Mouse (Mus musculus): Measurements from ENCODE around the gene Nelfe. TPM values are rescaled to one million over a fixed set of nuclear protein-coding genes. Genes with fewer than 3 reads are reported as not detected.
A peak's percentile ranks its signal among the peaks of the same experiment; 100 is the strongest.
"Not testable (repeated sequence)": the region's sequence is repeated elsewhere in the genome, so short reads cannot be mapped to it uniquely, and the experiment has no call there.

Nelfe gene
- polyA plus RNA-seq (2014; fragmentation: Nextera tagmentation; extraction: Ambion mirVana): 128 and 130 TPM in 2 replicates

DNA sequence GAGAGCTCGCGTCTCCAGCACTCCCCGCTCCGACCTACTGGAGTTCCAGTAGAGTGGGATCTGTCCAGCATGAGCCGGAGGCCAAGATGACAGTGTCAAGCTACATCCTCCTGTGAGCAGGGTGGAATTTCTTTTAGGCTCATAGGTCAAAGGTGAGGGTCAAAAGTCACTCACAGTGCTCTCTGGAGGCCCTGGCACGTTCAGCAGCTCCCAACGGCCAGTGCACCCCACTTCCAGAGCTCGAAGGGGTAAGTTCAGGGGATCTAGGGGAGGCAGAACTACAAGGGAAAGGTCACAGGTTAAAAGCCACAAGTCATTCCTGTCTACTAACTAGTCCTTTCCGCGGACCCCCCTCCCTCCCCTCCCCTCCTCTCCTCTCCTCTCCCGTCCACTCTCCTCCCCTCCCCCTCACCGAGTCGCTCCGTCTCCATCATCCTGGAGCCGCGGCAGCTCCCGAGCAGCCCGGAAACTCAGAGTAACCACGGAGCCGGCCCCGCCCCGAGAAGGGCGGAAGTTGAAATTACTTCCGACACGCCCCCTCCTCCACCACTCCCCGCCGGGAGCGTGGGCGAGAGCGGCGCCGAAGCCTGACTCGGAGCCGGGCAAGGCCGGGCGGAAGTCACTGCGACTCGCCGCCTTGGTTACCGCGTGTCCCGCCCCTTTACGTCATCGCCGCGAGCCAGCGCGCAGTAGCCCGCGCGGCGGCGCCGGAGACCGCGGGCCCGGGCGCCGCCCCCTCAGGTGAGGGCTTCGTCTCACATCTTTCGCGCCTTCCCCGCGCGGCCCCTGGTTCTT is at the start of gene Nelfe, which contains the start of gene Skiv2l:
TSS of gene Nelfe (plus strand) at position 670 of the 795 bp plus-strand sequence.
TSS of gene Skiv2l (minus strand) at position 489 of the 795 bp plus-strand sequence.
- under 1% methylated on average over 64 of the region's 65 CpGs for WGBS
- no peak within 1 kb of the TSS for H3K27ac ChIP-seq (replicated peaks; ENCODE audit: low read depth, low read length)
- H3K4me1 ChIP-seq (ENCODE audit: control insufficient read depth, insufficient read depth, low read length): peaks cover 5% of the 10 kb centered on the region
- DNase-seq (ENCODE audit: low spot score) (peak; percentile 99), ATAC-seq (replicated peaks; ENCODE audit: insufficient number of reproducible peaks, low FRiP score, low TSS enrichment, low read depth) (peak; percentile 93)
- no peaks in the 10 kb centered on the region for H3K9me3 ChIP-seq (replicated peaks; ENCODE audit: control insufficient read depth, low read length)
- H3K36me3 ChIP-seq (replicated peaks; ENCODE audit: control insufficient read depth, insufficient read depth, low read depth, low read length): peaks cover 2% of the 10 kb centered on the region
- peak within 1 kb of the TSS; percentile 84 for H3K4me2 ChIP-seq (ENCODE audit: low read depth, low read length)
- H3K4me3 ChIP-seq (ENCODE audit: low read depth, low read length): peak within 1 kb of the TSS; percentile 87
- no peaks in the 10 kb centered on the region for H3K27me3 ChIP-seq (ENCODE audit: control insufficient read depth, insufficient read depth, low read length)
- H3K9ac ChIP-seq (replicated peaks; ENCODE audit: low read length): peak within 1 kb of the TSS; percentile 90

DNA sequence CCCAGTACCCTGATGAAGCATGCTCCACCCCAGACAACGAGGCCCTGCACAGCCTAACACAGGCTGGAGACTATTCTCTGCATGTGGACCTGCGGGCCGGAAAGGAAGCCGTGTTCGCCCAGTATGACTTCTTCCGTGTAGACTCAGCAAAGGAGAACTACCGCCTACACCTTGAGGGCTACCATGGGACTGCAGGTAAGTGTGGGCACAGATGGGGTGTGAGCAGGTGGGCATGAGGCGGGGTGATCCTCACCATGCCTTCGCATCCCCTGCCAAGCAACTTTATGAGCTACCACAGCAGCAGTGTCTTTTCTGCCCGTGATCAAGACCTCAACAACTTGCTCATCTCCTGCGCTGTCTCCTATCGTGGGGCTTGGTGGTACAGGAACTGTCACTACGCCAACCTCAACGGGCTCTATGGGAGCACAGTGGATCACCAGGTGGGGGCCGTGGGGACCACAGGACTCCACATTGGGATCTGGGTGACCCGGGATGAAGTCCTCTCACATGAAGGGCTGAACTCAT is 49.3 kb upstream of the Nelfe start:
- ATAC-seq (replicated peaks; ENCODE audit: insufficient number of reproducible peaks, low FRiP score, low TSS enrichment, low read depth): not testable (repeated sequence)
- WGBS: 95% methylated on average over 16 of the region's 16 CpGs

GRCm38 (mm10) chr17:34802756-34803155 is 47.4 kb upstream of the Nelfe start:
- not testable (repeated sequence) for DNase-seq (ENCODE audit: low spot score); H3K4me2 ChIP-seq (ENCODE audit: low read depth, low read length); H3K27ac ChIP-seq (replicated peaks; ENCODE audit: low read depth, low read length); H3K9me3 ChIP-seq (replicated peaks; ENCODE audit: control insufficient read depth, low read length); H3K4me3 ChIP-seq (ENCODE audit: low read depth, low read length); H3K27me3 ChIP-seq (ENCODE audit: control insufficient read depth, insufficient read depth, low read length); H3K36me3 ChIP-seq (replicated peaks; ENCODE audit: control insufficient read depth, insufficient read depth, low read depth, low read length); H3K4me1 ChIP-seq (ENCODE audit: control insufficient read depth, insufficient read depth, low read length); H3K9ac ChIP-seq (replicated peaks; ENCODE audit: low read length); ATAC-seq (replicated peaks; ENCODE audit: insufficient number of reproducible peaks, low FRiP score, low TSS enrichment, low read depth)
- 94% methylated on average over 9 of the region's 9 CpGs for WGBS

More for the DNA sequence above, 49.3 kb upstream of the Nelfe start:
- not testable (repeated sequence) for H3K9ac ChIP-seq (replicated peaks; ENCODE audit: low read length); H3K27me3 ChIP-seq (ENCODE audit: control insufficient read depth, insufficient read depth, low read length); DNase-seq (ENCODE audit: low spot score); H3K9me3 ChIP-seq (replicated peaks; ENCODE audit: control insufficient read depth, low read length); H3K4me1 ChIP-seq (ENCODE audit: control insufficient read depth, insufficient read depth, low read length); H3K36me3 ChIP-seq (replicated peaks; ENCODE audit: control insufficient read depth, insufficient read depth, low read depth, low read length); H3K4me2 ChIP-seq (ENCODE audit: low read depth, low read length); H3K4me3 ChIP-seq (ENCODE audit: low read depth, low read length); H3K27ac ChIP-seq (replicated peaks; ENCODE audit: low read depth, low read length)

GRCm38 (mm10) chr17:34803367-34803766 is 46.8 kb upstream of the Nelfe start:
- DNase-seq (ENCODE audit: low spot score); H3K9me3 ChIP-seq (replicated peaks; ENCODE audit: control insufficient read depth, low read length): not testable (repeated sequence)
- WGBS: 82% methylated on average over 6 of the region's 6 CpGs

GRCm38 (mm10) chr17:34804301-34804700 is 45.9 kb upstream of the Nelfe start, which contains the start of gene Cyp21a1:
Gene Cyp21a1 (minus strand): TSS chr17:34804561.
- H3K9me3 ChIP-seq (replicated peaks; ENCODE audit: control insufficient read depth, low read length); DNase-seq (ENCODE audit: low spot score); H3K4me3 ChIP-seq (ENCODE audit: low read depth, low read length); H3K9ac ChIP-seq (replicated peaks; ENCODE audit: low read length); H3K36me3 ChIP-seq (replicated peaks; ENCODE audit: control insufficient read depth, insufficient read depth, low read depth, low read length); H3K4me2 ChIP-seq (ENCODE audit: low read depth, low read length); H3K27me3 ChIP-seq (ENCODE audit: control insufficient read depth, insufficient read depth, low read length); H3K27ac ChIP-seq (replicated peaks; ENCODE audit: low read depth, low read length); H3K4me1 ChIP-seq (ENCODE audit: control insufficient read depth, insufficient read depth, low read length); ATAC-seq (replicated peaks; ENCODE audit: insufficient number of reproducible peaks, low FRiP score, low TSS enrichment, low read depth): not testable (repeated sequence)
- WGBS: 80% methylated on average over 2 of the region's 6 CpGs

More at GRCm38 (mm10) chr17:34803367-34803766, 46.8 kb upstream of the Nelfe start:
- H3K4me1 ChIP-seq (ENCODE audit: control insufficient read depth, insufficient read depth, low read length); H3K9ac ChIP-seq (replicated peaks; ENCODE audit: low read length); H3K27ac ChIP-seq (replicated peaks; ENCODE audit: low read depth, low read length); H3K27me3 ChIP-seq (ENCODE audit: control insufficient read depth, insufficient read depth, low read length); H3K4me2 ChIP-seq (ENCODE audit: low read depth, low read length); H3K4me3 ChIP-seq (ENCODE audit: low read depth, low read length); ATAC-seq (replicated peaks; ENCODE audit: insufficient number of reproducible peaks, low FRiP score, low TSS enrichment, low read depth); H3K36me3 ChIP-seq (replicated peaks; ENCODE audit: control insufficient read depth, insufficient read depth, low read depth, low read length): not testable (repeated sequence)

DNA sequence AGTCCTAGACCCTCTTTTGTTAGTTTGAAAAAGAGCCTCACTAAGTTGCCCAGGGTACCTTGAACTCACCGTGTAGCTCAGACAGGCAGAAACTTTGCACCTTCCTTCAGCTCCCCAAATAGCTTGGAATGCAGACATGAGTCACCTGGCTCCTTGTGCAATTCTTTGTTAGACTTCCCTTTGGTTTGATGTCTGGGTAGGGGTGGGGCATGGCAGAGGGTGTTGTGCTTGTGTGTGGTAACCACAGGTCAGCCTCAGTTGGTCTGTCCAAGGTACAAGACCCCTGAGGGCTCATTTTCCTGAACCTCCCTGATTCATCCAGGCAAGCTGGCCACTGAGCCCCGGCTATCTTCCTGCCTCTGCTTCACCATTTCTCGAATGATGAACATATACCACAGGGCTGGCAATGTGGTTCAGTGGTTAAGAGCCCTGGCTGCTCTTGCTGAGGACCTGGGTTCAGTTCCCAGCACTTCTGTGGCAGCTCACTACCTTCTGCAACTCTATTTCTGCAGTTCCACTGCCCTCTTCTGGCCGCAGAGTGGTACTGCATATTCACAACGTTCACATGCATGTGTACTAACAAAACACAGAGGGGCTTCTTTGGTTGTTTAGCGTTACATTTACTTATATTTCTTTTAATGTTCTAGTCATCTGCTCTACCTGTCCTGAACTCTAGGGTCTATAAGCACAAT is 45.2 kb upstream of the Nelfe start:
- H3K4me2 ChIP-seq (ENCODE audit: low read depth, low read length): no peak overlapping the region
- H3K4me1 ChIP-seq (ENCODE audit: control insufficient read depth, insufficient read depth, low read length): no peaks in the 10 kb centered on the region
- H3K4me3 ChIP-seq (ENCODE audit: low read depth, low read length): no peak overlapping the region
- no peaks in the 10 kb centered on the region for H3K36me3 ChIP-seq (replicated peaks; ENCODE audit: control insufficient read depth, insufficient read depth, low read depth, low read length)
- no peak overlapping the region for H3K27ac ChIP-seq (replicated peaks; ENCODE audit: low read depth, low read length)
- ATAC-seq (replicated peaks; ENCODE audit: insufficient number of reproducible peaks, low FRiP score, low TSS enrichment, low read depth) (no peak), DNase-seq (ENCODE audit: low spot score) (no peak)
- peaks cover 2% of the 10 kb centered on the region; the same call in 1 of the 2 replicates for H3K9me3 ChIP-seq (replicated peaks; ENCODE audit: control insufficient read depth, low read length)
- no peak overlapping the region for H3K9ac ChIP-seq (replicated peaks; ENCODE audit: low read length)
- 69% methylated on average over 6 of the region's 6 CpGs for WGBS
- no peaks in the 10 kb centered on the region for H3K27me3 ChIP-seq (ENCODE audit: control insufficient read depth, insufficient read depth, low read length)

DNA sequence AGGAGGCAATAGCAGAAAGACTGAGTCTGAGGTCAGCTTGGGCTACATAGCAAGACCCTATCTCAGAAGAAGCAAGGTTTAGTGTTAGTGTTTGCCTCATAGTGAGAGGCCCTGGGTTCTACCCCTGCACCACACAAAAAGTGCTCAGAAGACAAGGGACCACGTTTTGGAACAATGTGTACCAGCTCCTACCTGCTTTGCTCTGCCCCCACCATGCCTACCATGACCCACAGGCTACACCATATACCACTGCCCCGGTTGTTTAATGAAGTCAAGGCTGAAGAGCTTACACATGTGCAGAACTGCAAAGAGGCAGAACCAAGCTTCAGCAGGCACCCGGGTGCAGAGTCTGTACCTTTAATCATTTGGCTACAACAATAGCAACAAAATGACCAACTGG is 43.0 kb upstream of the Nelfe start:
- H3K36me3 ChIP-seq (replicated peaks; ENCODE audit: control insufficient read depth, insufficient read depth, low read depth, low read length): no peaks in the 10 kb centered on the region
- H3K9ac ChIP-seq (replicated peaks; ENCODE audit: low read length): no peak overlapping the region
- no peaks in the 10 kb centered on the region for H3K27me3 ChIP-seq (ENCODE audit: control insufficient read depth, insufficient read depth, low read length)
- H3K4me3 ChIP-seq (ENCODE audit: low read depth, low read length): no peak overlapping the region
- ATAC-seq (replicated peaks; ENCODE audit: insufficient number of reproducible peaks, low FRiP score, low TSS enrichment, low read depth) (no peak), DNase-seq (ENCODE audit: low spot score) (no peak)
- no peaks in the 10 kb centered on the region for H3K4me1 ChIP-seq (ENCODE audit: control insufficient read depth, insufficient read depth, low read length)
- H3K4me2 ChIP-seq (ENCODE audit: low read depth, low read length): no peak overlapping the region
- H3K27ac ChIP-seq (replicated peaks; ENCODE audit: low read depth, low read length): no peak overlapping the region
- peaks cover 2% of the 10 kb centered on the region; the same call in 1 of the 2 replicates for H3K9me3 ChIP-seq (replicated peaks; ENCODE audit: control insufficient read depth, low read length)
- WGBS: 67% methylated on average over 3 of the region's 3 CpGs
